Mouse (Mus musculus): ENCODE data around the gene Slc22a14.
"Not testable (repeated sequence)": the region's sequence is repeated elsewhere in the genome, so short reads cannot be mapped to it uniquely, and the experiment has no call there.

Gene Slc22a14

DNA sequence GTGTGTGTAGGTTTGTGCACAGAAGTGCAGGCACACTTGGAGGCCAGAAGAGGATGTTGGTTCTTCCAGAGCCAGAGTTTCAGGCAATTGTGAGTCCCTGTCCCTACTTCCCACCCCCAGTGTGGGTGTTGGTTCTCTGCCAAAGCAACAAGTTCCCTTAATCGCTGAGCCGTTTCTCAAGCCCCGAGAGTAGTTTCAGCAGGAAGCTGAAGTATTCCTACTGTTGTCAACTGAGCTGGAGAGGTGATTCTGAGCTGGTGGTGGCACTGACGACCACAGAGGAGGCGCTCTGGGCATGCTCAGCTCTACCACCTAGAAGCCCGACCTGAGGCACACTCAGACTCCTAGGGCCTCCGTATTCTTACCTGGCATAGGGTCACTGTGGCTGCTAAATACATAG, at the start of gene Slc22a14:
Gene Slc22a14 (minus strand): TSS at position 270 of the 400 bp plus-strand sequence.
- no peak for DNase-seq

DNA sequence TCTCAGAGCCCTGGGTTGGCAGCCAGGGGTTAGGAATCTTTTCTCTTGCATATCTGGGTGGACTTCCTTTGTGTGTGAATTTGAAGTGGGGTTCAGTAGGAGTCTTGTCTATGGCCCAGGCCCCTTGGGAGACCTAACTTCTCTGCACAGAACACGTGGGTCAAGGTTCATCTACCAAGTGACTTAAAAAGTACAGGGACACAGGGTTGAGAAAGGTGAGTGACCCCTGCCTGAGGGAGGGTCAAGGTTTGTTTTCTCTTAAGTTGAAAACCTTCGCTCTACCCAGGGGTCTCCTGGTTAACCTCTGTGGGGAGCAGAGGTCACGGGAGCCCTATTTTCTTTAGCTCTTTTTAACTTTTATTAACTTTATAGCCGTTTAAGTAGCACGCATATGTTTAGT, 44.5 kb upstream of the Slc22a14 start:
- DNase-seq = no peak

DNA sequence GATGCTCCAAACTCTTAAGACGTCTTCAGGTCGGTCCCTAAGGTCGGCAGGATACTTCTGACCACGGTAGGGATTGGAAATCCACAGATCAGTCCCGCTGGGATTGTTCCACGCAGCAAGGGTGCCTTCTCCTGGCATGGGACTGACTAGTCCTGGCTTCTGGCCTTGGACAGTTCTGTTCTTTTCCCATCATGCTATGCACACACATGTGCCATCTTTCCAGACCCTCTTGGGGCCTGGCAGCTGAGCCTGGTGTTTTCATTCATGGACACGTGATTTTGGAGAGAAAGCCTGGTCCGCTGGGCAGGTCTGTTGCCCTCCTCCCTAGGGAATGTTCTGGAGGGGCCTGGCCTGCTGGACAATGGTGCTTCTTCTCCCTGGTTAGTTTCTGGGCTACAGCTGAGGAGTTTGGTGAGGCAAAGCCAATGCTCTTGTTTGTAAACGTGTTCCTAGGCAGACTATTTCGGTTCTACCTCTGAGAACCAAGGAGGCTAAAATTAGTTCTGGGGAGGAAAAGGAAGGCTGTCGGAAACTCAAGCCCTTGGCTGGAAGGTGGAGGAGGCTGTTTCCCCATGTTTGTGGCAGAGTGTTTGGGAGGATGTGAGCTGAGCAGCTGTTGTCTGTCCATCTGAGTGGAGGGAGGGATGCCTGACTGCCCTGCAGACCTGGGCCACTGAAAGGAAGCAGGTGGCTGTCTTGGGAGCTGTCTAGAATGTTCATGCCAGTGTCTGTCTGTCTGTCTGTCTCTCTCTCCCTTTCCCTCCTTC, 43.7 kb upstream of the Slc22a14 start:
- no peak for DNase-seq

DNA sequence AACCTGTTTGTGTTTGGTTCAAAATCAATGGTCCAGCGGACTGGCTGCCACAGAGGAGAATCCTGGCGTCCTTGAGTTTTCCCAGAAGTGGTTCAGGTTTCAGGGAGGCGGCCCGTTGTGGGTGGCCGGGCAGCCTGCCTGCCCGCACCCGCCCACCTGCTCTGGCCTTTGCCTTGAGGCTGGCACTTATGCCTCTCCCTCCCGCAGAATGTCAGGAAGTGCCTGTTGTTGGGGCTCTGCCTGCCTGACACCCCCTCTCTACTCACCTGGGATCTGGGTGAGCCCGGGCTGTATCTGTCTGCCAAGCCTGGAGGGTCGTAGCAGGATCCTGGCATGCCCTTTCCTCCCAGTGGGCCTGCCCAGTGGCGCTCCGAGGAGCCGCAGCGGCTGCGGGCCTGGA, 42.5 kb upstream of the Slc22a14 start:
- DNase-seq = no peak

DNA sequence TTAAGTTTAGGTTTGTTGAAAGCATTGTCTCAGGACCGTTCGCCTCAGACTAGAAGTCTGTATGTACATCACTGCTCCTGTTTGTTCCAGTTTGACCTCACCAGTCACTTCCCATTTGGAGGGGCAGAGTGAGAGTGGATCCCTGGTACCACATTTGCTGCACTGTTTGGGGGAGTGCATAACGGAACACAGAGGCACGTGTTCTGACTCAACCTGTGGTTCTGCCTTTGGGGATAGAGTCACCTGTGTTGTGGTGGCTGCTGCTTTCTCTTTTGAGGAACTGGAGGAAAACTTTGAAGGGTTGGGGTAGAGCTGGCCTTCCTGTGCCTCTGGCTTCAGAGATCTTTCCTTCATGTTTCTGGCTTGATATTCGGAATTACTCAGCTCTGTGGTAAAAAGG, 38.7 kb upstream of the Slc22a14 start:
- no peak for DNase-seq

DNA sequence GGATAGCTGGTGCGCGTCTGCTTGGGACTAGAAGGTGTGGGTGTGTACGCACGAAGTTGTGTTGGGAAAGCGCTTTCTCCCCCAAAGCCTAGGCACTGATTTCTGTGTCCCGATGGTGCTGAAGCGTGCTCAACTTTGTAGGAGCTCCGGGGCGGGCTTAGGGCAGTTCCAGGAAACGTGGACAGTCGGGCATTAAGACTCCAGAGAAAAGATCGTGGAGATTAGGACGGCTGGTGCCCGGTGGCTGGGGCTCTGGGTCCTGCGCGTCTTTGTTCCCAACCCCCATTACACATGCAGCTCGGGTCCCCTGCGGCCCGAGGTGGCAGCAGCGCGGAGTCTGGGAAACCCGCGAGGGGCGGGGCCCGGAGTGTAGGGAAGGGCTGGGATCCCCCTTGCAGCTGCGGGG, 37.9 kb upstream of the Slc22a14 start:
- DNase-seq = peak; percentile 16 to 36

DNA sequence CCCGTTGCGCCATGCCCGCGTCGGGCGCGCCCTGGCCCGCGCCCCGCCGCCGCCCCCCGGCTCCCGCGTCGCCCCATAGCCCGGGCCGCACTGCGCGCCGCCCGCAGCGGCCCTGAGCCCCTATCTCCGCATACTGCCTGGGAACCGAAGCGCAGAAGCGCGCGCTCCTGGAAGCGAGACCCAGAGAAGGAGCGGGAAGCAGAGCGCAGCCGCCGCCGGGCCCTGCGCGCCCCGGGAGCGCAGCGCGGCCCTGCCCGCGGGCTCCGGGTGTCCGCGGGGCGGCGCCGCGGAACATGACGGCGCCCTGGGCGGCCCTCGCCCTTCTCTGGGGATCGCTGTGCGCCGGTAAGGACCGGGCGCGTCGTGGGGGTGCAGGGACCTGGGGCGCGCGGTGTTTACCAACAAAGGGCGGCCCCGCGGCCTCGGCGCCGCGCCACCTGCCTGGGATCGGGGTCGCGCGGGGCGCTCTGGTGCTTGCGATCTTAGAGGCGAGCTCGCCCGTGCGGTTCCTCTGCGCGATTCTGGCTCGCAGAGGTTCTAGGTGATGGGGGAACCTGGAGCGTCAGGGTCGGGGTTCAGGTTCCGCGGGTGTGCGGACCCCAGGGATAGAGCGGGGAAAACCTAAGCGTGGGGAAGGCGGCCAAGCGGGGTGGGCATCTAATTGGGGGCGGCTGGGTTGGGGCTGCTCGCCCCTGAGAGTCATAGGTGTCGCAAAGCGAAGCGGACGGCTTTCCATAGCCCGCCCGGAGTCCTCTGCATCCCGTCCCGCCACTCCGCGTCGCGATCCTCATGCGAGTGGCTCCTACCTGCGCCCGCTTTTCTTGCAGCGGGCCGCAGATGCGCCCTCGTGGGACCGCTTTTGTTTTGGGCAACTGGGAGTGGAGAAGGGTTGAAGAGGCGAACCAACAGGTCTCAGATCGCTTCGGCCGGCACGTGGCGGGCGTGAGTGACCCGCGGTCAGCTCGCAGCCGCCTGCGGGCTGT, 37.2 kb upstream of the Slc22a14 start:
- DNase-seq = peak; percentile 47 to 58

DNA sequence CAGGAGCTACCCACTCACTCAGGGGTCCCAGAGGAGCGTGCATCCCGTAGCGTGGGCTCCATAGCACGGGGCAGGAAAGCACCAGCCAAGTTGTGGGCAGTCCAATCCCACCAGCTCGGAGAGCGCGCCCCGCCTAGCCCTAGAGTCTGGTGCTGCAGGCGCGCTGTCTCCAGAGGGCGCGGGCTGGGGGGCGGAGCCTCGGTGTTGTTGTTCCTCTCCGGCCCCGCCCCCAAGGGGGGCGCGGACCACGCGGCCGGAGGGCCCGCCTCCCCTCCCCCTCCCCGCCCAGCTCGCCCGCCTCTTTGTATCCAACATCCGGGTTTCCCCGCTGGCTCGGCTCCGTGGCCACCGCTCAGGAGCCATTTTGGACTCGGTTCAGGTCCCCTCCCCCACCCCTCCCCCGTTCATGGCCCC, 36.5 kb upstream of the Slc22a14 start, which contains the start of gene Acvr2b:
Gene Acvr2b (plus strand): TSS at position 318 of the 414 bp plus-strand sequence.
- DNase-seq = peak; percentile 92 to 94

DNA sequence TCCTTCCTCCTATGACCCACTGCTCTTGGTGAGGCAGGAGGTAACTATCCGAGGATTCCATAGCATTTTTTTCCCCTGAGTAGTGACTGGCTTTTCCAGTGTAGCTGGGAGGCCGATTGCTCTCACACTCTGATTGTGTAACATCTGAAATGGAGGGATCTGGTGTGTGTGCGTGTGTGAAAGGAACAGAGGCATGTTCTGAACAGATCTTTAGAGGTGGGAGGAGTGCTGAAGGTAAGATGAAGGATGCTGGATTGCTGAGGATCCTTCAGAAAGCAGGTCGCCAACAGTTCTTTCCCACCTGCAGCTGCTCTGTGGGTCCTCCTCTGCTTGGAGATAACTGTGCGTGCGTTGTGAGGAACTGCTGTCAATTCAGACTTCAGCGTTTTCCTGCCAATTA, 36.0 kb upstream of the Slc22a14 start:
- DNase-seq = no peak

DNA sequence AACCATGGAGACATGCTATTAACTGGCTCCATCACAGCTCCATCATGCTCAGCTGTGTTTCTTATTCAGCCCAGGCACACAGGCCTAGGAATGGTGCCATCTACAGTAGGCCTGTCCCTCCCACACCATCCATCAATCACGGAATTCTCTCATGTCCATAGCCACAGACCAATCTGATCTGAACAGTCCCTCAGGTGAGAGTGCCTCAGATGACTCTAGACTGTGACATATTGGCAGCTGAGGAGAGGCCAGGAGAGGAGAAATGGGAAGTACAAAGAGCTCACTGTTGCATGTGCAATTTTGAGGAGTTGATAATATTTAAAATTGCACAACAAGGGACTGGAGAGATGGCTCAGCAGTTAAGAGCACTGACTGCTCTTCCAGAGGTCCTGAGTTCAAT, 29.5 kb upstream of the Slc22a14 start:
- no peak for DNase-seq

DNA sequence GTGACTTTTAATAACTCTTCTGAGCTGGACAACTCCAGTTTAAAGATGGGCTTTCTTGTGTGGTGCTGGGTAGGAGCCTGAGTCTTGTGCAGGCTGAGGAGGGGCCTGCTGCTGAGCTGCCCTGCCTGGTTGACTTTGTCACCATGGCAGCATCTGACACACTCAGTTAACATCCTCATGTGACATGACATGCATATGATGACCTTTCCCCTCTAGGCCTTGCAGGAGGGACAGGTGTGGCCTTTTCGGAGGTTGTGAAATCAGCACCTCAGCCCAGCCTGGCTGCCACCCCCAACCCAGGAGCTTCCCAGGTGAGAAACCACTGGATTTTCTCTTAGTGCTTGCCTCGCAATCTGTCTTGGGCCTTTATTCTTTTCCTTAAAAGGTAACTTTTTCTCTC, 24.9 kb upstream of the Slc22a14 start:
- no peak for DNase-seq

DNA sequence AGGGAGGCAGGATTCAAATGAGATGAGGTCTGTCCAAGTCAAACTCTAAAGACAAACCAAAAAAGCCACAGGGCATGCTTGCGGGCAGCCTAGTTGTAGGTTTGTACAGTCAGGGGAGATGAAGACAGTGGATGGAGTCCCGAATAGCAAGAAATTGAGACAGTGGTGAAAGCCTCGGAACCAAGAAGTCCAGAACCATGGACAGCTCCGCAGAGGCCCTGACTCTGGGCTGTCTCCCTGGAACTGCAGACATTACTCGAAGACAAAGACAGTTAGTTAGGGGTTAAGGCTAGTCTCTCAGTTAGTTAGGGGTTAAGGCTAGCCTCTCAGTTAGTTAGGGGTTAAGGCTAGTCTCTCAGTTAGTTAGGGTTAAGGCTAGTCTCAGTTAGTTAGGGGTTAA, 23.6 kb upstream of the Slc22a14 start:
- no peak for DNase-seq

DNA sequence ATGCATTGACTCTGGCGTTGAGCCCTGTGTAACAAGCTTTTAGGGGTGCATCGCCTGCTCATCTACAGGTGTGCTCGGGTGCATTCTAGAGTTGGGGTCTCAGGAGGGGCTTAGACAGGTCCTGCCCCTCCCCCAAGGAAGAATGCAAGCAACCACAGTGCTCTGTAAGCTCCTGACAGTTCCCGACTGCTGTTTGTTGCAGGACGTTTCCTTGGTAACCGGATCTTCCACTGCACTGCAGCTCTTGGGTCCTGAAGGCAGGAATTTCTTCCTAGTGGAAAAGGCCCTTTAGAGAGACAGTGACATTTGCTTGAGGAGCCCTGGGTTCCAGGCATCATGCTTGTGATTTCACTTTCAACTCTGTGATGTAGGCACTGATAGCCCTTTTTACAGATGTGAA, 17.2 kb upstream of the Slc22a14 start:
- DNase-seq = no peak

DNA sequence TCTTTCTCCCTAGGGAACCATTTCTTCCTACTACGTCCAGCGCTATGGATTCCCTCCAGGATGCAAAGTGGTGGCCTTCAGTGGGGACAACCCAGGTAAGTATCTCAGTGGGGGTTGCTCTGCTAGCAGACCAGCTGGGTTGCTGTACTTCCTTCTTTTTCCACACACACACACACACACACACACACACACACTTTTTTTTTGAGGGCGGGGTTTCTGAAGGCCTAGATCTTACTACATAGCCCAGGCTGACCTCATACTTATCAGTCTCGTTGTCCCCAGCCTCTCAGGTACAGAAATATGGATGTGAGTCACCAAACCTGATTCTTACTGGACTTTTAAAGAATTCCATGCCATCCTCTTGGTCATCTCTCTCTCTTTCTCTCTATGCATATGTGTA, 12.9 kb upstream of the Slc22a14 start:
- DNase-seq = no peak

DNA sequence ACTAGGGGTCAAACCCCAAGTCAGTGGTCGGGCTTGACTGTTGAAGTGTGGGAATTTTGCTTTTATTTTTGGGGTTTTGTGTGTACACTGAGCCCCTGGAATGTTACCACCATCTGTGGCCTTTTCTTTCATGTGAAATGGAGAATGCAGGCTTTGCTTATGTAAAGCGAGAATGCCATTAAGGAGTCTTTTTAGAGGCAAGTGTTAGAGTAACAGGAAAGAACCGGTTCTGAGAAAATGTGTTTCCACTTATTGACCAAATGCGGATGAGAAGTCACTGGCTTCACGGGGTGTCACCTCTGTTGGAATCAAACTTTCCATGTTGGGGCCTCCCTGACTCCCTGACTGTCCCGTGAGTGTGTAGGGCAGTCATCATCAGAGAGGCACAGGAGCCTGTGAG, 10.2 kb upstream of the Slc22a14 start:
- no peak for DNase-seq

DNA sequence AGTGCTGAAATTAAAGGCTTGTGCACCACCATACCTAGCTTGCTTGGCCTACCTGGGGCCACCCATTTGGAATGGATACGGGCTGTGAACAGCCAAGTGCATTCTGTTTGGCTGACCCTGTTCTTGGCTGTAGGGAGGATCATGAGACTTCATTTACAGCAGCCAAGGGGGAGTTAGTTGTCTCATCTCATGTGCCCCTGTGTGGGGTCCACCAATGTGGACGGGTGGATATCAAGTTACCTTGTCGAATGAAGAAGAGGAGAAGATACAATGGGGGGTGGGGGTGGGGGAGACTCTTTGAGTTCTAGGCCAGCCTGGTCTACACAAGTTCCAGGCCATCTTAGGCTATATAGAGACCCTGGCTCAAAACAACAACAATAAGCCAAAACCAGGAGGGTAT, 9.7 kb upstream of the Slc22a14 start:
- DNase-seq = no peak

DNA sequence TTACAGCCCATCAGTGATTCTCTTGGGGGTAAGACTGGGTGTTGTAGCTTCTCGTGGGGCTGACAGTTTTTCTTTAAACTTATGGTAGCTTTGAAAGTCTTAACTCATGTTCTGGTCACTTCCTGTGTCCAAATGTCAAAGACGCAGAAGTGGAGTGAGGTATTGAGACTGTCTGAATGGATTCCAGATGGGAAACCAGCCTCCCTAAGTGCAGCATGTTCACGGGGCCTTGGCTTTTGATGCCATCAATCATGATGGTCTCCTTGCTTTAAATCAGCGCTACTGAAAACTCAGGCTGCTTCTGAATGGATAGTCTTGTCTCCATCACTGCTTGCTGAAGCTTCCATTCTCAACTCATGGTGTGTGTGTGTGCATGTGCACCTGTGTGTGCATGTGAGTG, 5.9 kb upstream of the Slc22a14 start:
- no peak for DNase-seq

DNA sequence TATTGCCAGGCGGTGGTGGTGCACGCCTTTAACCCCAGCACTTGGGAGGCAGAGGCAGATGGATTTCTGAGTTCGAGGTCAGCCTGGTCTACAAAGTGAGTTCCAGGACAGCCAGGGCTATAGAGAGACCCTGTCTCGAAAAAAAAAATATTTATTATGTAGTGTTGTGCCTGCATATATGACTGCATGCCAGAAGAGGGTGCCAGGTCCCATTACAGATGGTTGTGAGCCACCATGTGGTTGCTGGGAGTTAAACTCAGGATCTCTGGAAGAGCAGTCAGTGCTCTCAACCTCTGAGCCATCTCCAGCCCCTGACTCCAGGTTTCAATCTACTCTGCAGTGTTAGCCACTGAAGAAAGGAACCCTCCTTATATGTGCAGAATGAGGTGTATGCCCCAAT, 5.4 kb upstream of the Slc22a14 start:
- not testable (repeated sequence) for DNase-seq

DNA sequence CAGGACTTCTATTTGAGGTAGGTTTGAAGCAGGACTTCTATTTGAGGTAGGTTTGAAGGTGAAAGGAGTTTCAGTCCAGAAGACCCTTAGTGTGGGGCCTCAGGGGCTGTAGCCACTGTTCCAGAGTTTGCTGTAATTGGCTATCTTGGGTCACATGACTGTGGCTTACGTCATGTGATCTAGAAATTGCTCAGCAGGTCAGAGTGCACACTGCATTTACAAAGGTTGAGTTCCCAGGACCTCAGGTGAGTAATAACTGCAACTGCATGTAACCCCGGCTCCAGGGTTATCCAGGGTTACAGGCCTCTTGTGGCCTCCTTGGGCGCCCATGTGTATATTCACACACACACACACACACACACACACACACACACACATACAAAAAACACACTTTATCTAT, 3.0 kb upstream of the Slc22a14 start:
- no peak for DNase-seq

DNA sequence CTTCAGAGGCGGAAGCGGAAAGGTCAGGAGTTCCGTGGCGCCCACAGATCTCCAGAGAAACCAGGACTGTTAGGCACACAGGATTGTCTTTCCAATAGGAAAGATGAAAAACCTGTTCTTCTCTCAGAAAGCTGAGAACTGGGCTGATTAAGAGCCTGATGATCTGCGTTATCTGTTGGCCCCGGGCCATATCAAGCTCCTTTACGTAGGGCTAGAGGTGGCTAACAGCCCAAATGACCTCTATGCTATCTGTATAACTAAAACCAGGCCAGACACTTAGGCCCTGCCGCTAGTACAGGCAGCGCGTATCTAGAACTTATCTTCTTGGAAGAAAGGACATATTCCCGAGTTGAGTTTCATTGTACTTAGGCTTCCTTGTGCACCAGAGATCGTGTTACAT, 2.1 kb downstream of the Slc22a14 start:
- DNase-seq = no peak

DNA sequence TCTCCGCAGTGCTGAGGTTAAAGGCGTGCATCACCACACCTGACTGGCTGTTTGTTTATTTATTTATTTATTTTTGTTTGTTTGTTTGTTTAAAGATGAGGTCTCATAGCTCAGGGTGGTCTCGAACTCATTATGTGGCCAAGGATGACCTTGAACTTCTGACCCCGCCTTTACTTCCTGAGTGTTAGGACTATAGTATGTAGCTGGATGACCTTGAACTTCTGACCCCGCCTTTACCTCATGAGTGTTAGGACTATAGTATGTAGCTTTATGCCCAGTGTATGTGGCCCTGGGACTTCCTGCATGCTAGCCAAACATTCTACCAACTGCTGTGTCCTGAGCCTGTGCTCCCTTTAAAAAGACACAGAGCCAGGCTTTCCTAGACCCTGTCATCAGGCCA, 3.9 kb downstream of the Slc22a14 start:
- DNase-seq = no peak

DNA sequence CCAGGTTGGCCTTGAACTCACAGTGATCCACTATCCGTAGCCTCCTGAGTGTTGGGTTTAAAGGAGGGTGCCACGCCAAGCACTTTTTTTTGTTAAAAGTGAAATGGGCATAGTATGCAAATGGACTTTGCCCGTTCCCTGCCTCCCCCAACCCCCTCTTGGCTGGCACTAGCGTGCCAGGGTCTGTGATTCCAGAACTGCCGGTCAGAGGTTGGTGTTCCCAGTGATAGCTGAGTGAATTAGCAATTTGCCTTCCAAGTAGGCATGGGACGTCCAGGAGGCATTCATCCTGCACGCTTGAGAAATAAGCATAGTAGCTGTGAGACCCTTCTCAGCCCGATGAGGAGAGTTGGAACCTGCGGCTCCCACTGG, 7.3 kb downstream of the Slc22a14 start:
- DNase-seq = no peak

DNA sequence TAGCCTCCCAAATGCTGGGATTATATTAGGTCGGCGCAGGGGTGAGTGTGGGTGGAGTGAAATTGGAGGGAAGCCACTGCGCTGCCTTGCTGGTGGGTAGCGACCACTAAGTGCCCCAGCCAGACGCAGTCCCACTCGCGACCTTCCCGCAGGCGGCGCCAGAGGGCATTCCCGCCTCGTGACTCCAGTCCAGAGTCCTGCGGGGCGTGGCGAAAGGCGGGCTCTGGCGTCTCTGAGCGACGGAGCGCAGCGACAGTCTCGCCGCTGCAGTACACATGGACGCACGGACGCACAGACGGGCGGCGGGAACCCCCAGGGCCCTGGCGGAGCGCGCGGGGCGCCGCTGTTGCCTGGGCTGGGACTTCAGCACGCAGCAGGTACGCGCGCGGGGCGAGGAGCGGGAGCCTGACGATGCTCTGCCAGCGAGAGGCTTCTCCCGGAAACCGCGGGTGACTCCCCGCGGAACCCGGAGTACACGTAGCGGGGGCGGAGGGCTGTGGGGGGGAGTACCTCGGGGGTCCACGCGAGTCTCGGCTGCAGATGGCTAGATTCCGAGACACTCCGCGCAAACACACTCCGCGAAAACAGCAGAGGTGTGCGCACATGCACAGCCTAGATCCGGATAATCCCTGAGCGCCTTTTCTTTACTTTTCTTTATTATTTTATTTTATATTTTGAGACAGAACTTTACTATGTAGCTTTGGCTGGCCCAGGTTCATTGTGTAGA, 7.9 kb downstream of the Slc22a14 start, which contains the start of gene Xylb:
Gene Xylb (plus strand): TSS at position 51 of the 727 bp plus-strand sequence.
- DNase-seq = peak; percentile 89 to 91
